Mouse (Mus musculus) small intestine, adult 2 months (tissue): ENCODE data around the gene Cwf19l1.

Experiments
- CTCF ChIP-seq: fragments of 200-500 bp; IDR thresholded peaks from 2 replicates; pipeline ENCODE4 v1.5.1; 2012; ENCODE audit warnings: low read depth, mild to moderate bottlenecking, control low read depth, inconsistent platforms, low read length, moderate library complexity, mixed read lengths; ENCODE audit not compliant: insufficient replicate concordance, insufficient read length; ENCODE audit errors: extremely low read depth
- POLR2A ChIP-seq: fragments of 200-500 bp; IDR thresholded peaks from 2 replicates; pipeline ENCODE4 v1.6.1; 2012; ENCODE audit warnings: low read depth, mild to moderate bottlenecking, control low read depth, inconsistent platforms, low read length, moderate library complexity

- TF ChIP-seq CTCF (no peak), POLR2A (no peak)
Measured at GRCm38 (mm10) chr19:44127729-44128497, 7.8 kb downstream of the Cwf19l1 start.
